In the genomic region with DNA sequence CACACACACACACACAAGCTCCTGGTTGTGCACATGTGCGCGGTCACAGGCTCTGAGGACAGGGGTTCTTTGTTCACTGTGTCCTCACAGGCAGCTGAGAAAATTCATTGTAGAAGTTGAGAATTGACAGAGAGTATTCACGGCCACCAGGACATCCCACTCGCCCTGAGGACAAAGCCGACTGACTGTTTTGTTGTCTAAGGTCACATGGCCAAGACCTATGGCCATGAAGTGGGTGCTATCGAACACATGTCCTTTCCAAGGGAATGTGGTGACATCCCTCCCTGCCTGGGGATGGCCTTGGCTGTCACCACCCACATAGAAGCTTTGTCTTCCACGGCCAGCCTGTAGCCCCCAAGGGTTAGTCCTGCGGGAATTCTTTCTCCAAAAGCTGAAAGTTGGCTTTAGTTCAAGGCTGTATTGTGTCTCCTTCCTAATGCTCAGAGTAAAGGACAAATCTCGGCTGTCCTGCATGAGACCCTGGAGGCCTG, we compare ENCODE assay signal across 11 mouse cellular contexts. TPM values are rescaled to one million over a fixed set of nuclear protein-coding genes. Genes with fewer than 3 reads are reported as not detected.
DNase-seq lines count a peak whose midpoint lies in the region; ATAC-seq and TF ChIP-seq lines count a peak whose summit lies in the region.
"Had no signal": no experiment of that assay in that cellular context is flagged by ENCODE, and none has a peak within 500 bp of the region (broad histone marks: within the 10 kb centered on the region; RNA-seq: fewer than 3 reads in every experiment).

No protein-coding gene starts in this region.

- no peaks in the 10 kb centered on the region for H3K27me3 ChIP-seq in midbrain, embryonic 11.5 days (ENCODE audit: control insufficient read depth, insufficient read depth, low read length)
- H3K27me3 ChIP-seq in thymus, adult 2 months (ENCODE audit: control insufficient read depth, insufficient read depth, low read length) = no peaks in the 10 kb centered on the region
- H3K27me3 ChIP-seq: heart, embryonic 12.5 days had no signal

- peak overlapping the region; percentile 86 for H3K27ac ChIP-seq in layer of hippocampus, adult 2 months
- no peak overlapping the region for H3K27ac ChIP-seq in midbrain, embryonic 11.5 days (ENCODE audit: low read depth, low read length)
- no peak overlapping the region for H3K27ac ChIP-seq in thymus, adult 2 months (ENCODE audit: control insufficient read depth, insufficient read depth, low read length)

- 52% methylated on average over 9 of the region's 9 CpGs for whole genome bisulfite sequencing in midbrain, embryonic 11.5 days
- 95% methylated on average over 9 of the region's 9 CpGs for WGBS in thymus, adult 2 months

- H3K9ac ChIP-seq in midbrain, embryonic 11.5 days (ENCODE audit: low read length) = no peak overlapping the region
- H3K9ac ChIP-seq: heart, embryonic 12.5 days had no signal

- peak in 1 of 2 experiments; percentile 33 for DNase-seq in layer of hippocampus, adult 2 months (ENCODE audit: low spot score in 2 of 2)
- DNase-seq in layer of hippocampus, postnatal 36 days = no peak
- DNase-seq in adrenal gland, postnatal 10 days = peak; percentile 59
- DNase-seq in brain, adult 2 months (ENCODE audit: low read depth, low spot score) = peak; percentile 94
- DNase-seq in midbrain, embryonic 11.5 days (ENCODE audit: low spot score, missing footprints) = peak; percentile 76
- DNase-seq in thymus, adult 2 months = no peak
- no peak for DNase-seq in heart, adult 11 months
- DNase-seq: left cerebral cortex, postnatal 4 days; lung, adult 2 months had no signal

- no peak for TF ChIP-seq POLR2A in thymus, adult 2 months (IDR thresholded peaks at IDR 0.05; ENCODE audit: control insufficient read depth, extremely low read depth, insufficient read depth, low read length, poor library complexity)

- H3K4me3 ChIP-seq in layer of hippocampus, adult 2 months = no peak overlapping the region
- no peak overlapping the region for H3K4me3 ChIP-seq in midbrain, embryonic 11.5 days (ENCODE audit: low read depth, low read length)
- H3K4me3 ChIP-seq in thymus, adult 2 months (ENCODE audit: control insufficient read depth, insufficient read depth, low read length) = no peak overlapping the region
- H3K4me3 ChIP-seq: heart, embryonic 12.5 days had no signal

- no peaks in the 10 kb centered on the region for H3K36me3 ChIP-seq in midbrain, embryonic 11.5 days (ENCODE audit: control insufficient read depth, insufficient read depth, low read length)
- peaks cover 29% of the 10 kb centered on the region for H3K36me3 ChIP-seq in thymus, adult 2 months (ENCODE audit: control insufficient read depth, insufficient read depth, low read length)

- peaks cover 13% of the 10 kb centered on the region for H3K4me1 ChIP-seq in midbrain, embryonic 11.5 days (ENCODE audit: control insufficient read depth, insufficient read depth, low read length)
- H3K4me1 ChIP-seq in thymus, adult 2 months (replicated peaks; ENCODE audit: control insufficient read depth, insufficient read depth, low read length) = peaks cover 31% of the 10 kb centered on the region

- no peak overlapping the region for H3K4me2 ChIP-seq in midbrain, embryonic 11.5 days
- H3K4me2 ChIP-seq: heart, embryonic 12.5 days had no signal

- peak; percentile 51 for ATAC-seq in midbrain, embryonic 11.5 days (ENCODE audit: low FRiP score)
- ATAC-seq: intestine, embryonic 16.5 days had no signal

- TF ChIP-seq CTCF in layer of hippocampus, adult 2 months (conservative IDR thresholded peaks at IDR 0.05) = no peak
- no peak for TF ChIP-seq CTCF in thymus, adult 2 months (IDR thresholded peaks at IDR 0.05; ENCODE audit: borderline replicate concordance, control insufficient read depth, extremely low read depth, insufficient read depth, low read length, poor library complexity)

- no peaks in the 10 kb centered on the region for H3K9me3 ChIP-seq in midbrain, embryonic 11.5 days (ENCODE audit: control insufficient read depth, low read length)

RNA-seq across cellular contexts. Expression of gene Fam83d, which starts 26.8 kb away (rescaled TPM):
- 1 to 10 TPM; 4.7 to 6.0 TPM for total RNA-seq in layer of hippocampus, adult 2 months (2021)
- 1 to 10 TPM; 4.4 to 5.4 TPM for total RNA-seq in layer of hippocampus, postnatal 36 days (2021)
- total RNA-seq in adrenal gland, postnatal 10 days (2021) = 1 to 10 TPM; 7.1 to 7.6 TPM
- polyA plus RNA-seq in midbrain, embryonic 11.5 days (2014; fragmentation: Nextera tagmentation; extraction: Ambion mirVana) = 48.5 and 48.8 TPM in 2 replicates
- polyA plus RNA-seq in thymus, adult 2 months (2012; rRNA removed) = 26.2 and 32.5 TPM in 2 replicates

RNA-seq across cellular contexts. Expression of gene Dhx35, which starts 53.6 kb away (rescaled TPM):
- 10 to 100 TPM; 17.2 to 19.3 TPM for total RNA-seq in layer of hippocampus, adult 2 months (2021)
- total RNA-seq in layer of hippocampus, postnatal 36 days (2021) = 10 to 100 TPM; 14.6 to 21.0 TPM
- 10 to 100 TPM; 11.5 to 16.7 TPM for total RNA-seq in adrenal gland, postnatal 10 days (2021)
- polyA plus RNA-seq in midbrain, embryonic 11.5 days (2014; fragmentation: Nextera tagmentation; extraction: Ambion mirVana) = 16.1 and 18.3 TPM in 2 replicates
- polyA plus RNA-seq in thymus, adult 2 months (2012; rRNA removed) = 29.9 and 30.2 TPM in 2 replicates

Comparison
In these comparisons a context has a peak if more than half of its experiments do, and no peak if none do; other contexts are left out.
1. DNase-seq: peak in adrenal gland, postnatal 10 days (single experiment), brain, adult 2 months (single experiment) and midbrain, embryonic 11.5 days (single experiment); none in layer of hippocampus, postnatal 36 days (0 of 2), thymus, adult 2 months (single experiment) and heart, adult 11 months (single experiment).